Mouse (Mus musculus) kidney, postnatal 36 days (tissue): ENCODE data around the gene Gli2.
A peak's percentile ranks its signal among the peaks of the same experiment; 100 is the strongest.

Source experiments
- DNase-seq, 2 experiments: peaks; one replicate each; pipeline ENCODE4 v3.0.0; 2021 to 2022; ENCODE audit warnings: mixed read lengths in 2 of 2

The Gli2 gene

DNA sequence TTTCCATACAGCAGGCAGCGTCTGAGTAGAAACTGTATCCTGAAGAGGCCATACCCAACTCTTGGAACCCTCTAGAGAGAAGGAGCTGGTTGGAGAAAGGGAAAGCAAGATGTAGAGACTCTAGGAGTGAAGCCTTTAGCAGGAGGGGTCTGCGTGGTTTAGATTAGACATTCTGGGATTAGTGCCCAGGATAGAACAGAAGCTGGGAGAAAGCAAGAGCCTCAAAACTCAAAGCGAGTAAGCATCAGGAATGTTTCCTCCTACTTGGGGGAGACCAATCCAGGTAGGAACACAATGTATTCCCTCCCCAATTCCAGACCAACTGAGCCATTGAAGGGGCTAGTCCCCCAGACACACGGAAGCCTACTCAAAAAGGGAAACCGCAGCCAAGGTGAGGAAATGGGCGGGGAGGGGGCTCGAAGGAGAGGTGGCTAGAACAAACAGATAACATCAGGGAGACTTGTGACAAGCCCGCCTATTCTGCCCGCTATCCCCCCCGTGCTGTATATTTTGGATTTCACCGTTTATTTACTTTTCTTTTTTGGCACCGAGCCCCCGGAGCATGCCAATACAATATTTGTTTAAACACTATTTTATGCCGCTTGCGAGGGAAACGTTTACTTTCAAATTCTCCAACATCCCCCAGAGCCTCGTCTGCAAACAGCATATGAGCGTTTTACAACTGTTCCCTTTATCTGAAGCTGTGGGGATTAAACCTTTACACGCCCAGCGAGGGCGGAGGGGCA lies 2.1 kb downstream of the Gli2 start:
- no peak for DNase-seq

DNA sequence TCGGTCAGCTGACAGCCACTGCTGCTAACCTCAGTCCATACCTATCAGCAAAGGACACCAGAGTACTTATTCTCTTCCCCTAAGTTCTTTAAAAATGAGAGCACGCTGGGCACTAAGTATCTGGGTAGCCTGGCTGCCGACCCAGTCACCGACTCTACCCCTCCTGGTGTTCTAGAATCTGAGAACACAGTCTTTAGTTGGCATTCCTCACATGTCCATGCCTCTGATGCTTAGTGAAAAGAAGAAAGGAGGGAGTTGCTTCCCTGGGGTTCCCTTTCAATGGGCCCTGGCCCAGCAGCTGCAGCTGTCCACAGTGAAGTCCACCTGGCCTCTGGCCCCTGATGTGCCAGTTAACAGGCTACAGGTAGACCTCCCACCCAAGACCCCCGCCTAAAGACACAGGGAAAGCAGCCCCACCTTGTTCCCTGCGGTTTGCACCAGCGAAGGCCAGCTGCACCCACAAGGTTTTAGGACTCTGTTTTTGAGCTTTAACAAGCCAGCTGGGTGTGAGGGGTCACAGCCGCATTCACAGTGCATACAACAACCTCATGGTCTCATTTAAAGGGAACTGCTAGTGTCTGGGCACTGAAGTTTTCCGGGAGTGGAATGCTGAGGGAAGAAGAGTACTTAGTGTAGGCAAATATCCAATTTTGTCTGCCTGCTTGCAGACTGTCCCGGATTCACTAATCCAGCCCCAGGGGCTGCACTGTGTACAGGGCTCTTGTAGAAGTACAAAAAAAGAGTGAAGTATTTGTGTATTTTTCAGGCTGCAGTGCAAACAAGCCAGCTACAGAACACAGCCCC lies 3.4 kb downstream of the Gli2 start:
- DNase-seq, result no peak

DNA sequence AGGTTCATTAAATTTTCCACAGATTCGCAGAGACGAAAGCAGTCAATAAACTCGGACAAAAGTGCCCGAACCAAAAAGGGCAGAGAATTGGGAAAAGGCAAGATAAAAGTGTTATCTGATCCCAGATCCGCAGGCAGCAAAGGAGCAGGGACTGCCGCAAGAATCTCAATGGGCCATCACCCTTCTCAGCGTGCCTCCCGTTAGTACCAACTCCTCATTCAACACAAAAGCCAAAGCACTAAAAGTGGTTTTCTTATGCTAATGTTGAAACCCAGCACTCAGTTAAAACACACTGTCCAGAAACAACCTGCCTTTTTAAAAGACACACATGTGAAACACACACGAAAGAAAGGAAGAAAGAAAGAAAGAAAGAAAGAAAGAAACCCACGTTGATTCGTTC lies 4.4 kb downstream of the Gli2 start:
- no peak for DNase-seq

DNA sequence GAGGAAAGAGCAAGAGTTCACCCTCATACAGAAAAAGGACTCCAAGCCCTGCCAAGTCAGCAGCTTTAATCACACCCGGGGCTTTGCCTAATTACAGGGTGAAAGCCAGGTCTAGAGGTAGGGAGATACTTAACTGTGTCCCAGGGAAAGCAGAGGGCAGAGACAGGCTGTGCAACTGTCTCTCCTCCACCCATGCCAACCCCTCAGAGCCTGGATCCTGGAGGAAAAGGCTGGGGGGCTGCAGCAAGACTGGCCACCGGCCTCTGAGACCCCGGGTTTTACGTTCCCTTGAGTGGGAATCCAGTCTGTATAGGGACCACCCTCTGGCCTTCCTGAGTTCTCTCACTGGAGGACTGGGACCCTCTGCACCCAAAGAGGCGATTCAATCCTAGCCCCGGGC lies 4.9 kb downstream of the Gli2 start:
- no peak for DNase-seq

DNA sequence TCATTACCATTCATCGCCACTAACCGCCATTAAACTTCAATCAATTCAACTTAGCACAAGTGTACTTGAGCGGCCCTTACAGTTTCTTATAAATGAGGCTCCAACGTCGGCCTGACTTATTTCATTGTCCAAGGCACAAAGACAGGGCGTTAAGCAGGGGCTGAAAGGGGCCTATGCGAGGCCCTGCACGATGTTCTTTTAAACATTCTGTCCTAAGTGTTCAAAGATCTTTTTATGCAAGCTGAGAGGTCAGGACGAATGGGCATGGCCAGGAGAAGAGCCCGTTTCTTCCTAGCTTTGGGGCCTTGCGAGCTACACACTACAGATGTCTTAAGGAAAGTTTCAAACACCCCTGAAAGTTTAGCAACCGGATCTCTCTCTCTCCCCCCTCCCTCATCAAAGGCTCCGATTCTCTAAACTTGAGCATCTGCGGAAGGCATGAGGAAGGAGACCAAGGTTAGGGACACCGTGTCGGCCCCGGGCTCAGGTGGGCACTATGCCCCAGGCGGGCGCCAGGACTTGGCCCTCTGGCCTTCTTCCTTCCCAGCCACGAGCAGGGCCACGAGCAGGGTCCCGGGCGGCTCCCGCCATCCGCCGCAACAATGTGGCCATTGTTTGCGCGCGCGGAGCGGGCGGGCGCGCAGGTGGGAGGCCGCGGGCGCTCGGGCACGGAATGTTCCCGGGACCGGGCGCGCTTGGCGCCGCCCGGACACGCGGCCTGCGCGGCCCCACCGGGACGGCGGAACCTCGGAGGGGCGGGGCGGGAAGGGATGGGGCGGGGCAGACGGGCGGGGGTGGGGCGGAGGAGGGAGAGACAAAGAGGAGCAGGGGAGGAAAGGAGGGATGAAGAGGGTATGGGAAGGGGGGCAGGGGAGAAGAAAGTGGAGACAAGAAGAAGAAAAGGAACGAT lies 5.7 kb downstream of the Gli2 start:
- DNase-seq, result peak in 1 of 2 experiments; percentile 53

DNA sequence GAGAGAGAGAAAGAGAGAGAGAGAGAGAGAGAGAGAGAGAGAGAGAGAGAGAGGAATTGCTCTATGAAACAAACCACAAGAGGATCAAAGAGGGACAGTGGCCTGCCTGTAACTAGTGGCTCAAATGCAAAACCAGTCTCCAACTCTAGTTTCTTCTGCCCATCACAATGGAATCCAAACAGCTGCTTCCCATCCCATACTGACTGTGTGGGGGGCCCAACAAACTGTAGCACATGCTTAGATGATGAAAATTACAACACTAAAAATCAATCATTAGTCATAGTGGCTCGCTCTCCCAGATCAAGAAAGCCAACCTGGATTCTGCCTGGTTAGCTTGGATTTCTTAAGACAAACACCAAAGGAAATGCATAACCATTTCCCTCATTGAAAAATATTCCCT lies 15.0 kb downstream of the Gli2 start:
- no peak for DNase-seq

DNA sequence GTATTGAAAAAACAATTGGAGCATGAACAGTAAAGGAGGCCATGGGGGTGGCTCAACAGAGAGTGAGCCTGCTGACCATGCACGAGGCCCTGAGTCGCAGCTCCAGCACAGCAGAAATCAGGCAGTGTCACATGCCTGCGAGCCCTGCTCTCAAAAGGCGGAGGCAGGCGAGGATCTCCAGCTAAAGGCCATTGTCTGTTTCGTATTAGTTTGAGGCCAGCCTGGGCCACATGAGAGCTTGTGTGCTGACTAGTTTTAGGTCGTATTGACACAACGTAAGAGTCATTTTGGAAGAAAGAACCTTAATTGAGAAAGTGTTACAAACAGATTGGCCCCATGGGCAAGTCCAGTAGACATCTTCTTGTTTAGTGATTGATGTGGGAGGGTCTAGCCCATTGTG lies 17.5 kb downstream of the Gli2 start:
- no peak for DNase-seq

DNA sequence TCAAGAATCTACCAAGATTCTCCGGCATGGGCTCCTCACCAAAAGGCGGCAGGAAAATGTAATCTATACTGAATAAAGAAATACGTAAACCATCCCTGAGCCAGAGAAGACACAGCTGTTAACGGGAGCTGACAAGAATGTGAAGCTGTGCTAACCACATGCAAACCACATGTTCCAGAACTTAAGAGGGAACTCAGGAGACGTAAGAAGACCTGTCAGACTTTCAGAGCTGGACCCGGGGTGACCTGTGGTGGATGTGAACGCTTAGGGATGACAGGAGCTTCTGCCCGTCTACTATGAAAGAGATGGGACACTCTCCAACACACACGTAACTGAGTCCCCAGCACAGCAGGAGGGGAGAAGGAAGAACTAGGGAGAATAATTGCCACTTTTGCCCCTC lies 18.1 kb downstream of the Gli2 start:
- no peak for DNase-seq

DNA sequence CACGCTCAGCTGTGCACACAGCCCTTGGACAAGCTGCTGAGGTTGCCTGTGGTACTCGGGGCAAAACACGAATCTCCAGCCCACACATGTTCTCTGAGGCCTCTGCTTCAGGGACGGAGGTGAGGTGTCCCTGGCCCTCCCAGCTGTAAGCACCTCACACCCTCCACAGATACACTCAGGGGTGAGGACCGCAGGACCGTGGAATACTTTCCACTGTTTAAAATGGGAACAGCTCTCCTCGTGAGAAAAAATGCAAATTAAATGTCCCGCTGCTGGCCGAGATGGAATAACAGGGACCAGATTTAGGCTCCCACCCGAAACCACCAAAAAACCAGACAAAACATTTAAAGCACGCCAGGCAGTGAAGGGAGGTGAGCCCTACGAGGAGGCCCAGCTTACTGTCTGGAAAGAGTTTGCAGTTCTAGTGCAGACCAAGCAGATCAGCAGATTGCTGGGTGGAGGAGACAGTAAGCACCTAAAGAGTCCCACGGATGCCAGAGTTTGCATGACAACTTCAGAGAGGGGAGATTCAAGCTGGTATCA lies 19.2 kb downstream of the Gli2 start:
- DNase-seq, result no peak

DNA sequence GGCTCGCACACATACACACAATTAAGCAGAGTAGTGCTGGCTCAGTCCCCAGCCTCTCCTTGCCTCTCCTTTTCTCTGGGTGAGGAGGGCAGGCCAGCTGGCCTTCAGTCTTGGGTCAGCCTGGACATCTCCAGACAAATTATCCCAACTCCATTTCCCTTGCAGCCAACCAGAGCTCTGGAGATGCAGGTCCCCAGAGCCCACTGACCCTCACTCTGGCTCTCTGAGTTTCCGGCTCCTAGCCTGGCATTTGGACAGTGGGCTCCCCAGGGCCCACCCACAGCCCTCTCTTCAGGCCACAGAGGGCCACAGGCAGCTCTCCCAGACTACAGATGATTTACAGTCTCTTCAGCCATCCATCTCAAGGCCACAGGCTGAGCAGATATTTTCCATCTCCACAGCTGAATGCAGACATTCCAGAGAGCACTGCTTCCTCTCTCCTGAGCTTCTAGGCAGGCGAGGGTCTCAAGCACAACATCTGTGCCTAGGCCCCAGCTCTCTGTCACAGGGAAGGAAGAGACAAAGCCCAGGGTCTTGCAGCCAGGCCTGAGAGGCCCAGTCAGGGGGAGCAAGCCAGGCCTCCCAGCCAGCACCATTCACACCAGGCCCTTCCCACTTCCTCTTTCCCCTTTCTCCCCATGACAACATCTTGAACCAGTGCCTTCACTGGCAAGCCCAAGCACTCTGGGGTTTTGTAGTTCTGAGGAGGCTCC lies 19.8 kb downstream of the Gli2 start:
- DNase-seq, result peak in 1 of 2 experiments; percentile 27

DNA sequence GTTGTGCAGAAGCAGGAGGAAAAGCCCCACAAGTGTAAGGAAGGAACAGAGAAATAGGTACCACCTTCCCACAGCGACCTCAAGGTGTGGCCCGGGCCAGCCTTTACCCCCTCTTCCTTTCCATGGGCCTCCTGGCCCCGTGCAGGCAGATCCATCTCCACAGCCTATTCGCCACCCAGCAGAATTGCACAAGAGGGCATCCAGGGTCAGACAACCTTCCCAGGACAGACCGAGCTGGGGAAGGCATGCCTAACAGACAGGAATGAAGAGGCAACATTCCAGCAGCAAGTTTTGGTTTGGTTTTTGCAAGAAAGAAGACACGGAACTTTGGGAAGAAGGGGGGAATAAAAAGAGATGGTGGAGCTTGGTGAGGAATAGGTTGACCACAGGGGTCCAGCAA lies 22.2 kb downstream of the Gli2 start:
- DNase-seq, result peak in 1 of 2 experiments; percentile 54

DNA sequence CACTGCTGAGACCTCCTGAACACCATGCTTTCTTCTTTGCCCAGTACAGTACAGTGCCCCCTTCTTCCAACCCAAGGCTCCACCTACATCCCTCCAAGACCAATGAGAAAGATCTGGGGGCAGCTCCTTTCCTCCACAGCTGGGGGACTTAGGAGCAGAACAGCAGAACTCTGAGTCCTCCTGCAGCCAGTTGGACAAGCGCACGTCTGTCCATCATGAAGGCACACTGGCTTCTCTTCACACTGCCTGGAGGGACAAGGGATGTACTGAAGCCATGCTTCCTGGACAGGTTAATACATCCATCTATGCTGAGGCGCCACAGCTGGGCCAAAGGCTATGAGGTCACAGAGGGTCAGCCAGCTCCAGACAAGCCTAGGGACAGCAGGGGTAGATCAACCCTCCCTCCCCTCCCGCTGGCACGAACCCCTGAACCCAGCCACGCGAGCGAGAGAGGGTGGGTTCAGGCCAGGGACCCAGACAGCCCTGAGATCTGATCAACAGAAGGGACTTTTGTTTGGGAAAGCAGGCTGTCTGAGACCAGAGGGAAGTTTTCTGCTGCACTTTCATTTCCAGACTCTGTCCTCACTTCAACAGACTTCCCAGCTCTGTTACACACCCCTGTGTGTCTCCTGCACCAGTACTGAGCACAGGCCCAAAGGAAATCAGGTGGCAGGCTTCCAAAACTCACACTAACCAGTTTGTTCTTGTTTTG lies 27.6 kb downstream of the Gli2 start:
- peak; percentile 13 to 20 for DNase-seq

DNA sequence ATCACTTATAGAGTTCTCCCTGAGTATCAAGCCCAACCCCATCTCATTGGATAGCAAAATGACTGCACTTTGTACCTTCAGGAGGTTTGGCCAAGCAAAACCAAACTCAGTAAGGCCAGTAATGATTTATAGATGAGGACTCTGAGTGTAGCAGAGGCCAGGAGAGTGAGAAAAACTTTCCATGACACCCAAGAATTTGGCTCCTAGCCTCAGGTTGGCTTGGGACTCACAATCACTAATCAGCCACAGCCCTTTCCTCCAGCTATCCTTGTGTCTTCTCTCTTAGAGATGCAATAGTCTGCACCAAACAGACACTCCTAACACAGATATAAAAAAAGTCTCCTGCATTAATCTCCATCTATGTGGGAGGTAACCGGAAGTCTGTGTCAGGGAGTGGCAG lies 31.1 kb downstream of the Gli2 start:
- DNase-seq, result peak; percentile 62 to 68

DNA sequence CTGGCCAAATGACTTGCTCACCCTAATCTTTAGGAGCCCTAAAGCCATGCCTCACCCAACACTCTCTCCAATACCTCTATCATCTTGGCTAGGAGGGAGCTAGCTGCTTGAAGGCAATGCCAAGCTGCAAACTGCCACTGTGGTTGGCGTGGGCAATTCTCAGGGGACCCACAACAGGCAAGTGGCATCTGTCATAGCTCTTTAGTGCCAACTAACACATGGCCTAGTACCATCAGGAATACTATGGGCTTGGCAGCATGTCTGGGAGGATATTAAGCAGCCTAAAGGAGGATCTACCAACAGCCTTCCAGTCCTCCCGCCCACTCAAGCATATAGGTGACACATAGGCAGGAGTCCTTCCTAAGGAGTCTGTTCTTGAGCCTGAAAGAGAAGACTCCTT lies 33.3 kb downstream of the Gli2 start:
- DNase-seq, result no peak

DNA sequence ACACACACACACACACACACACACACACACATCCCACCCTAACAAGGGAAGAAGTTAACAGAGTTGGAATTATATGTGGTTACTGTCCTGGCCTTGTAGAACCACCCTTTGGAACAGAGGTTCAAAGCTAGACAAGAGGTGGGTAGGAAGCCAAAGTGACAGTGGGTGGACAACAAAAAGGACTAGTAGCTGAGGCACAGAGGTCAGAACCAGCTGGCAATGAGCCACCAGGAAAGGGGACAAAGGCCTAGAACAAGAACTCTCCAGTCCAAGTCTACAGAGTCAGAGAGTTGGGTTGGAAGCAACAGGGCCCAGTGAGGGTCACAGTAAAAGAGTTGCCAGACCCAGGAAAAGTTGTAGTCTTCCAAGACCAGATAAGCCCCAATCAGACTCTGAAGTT lies 34.4 kb downstream of the Gli2 start:
- DNase-seq, result peak; percentile 62 to 77

DNA sequence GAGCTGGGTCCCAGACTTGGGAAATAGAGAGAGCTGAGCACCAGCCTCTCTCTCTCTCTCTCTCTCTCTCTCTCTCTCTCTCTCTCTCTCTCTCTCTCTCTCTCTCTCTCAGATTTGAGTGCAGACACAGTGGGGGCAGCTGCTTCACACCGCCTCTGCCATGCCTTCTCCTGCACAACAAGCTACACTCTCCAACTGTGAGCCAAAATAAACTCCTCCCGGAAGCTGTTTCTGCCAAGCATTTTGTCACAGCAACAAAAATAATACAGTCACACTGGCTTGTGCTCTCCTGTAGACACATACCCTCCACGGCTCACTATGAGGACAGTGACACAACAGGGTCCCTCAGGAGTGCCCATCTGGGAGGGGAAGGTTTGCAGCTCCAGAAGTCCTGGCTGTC lies 36.6 kb downstream of the Gli2 start:
- DNase-seq, result no peak

DNA sequence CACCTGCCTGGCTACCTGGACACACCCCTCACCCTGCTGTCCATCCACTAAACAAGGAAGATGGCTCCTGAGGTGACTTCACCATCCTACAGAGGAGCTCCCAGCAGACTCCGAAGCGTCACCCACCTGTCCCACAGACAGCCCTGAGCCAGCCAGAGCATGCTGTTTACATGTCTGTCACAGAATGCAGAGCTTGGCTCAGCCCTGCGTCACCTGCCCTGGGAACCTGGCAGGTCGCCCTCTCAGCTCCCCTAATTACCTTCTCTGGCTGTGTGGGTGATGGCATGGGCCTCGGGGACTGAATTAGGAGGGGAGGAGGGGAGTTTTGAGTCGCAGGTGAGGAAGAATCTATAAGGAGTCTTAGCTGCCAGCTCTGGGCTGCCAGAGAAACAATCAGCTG lies 38.3 kb downstream of the Gli2 start:
- DNase-seq, result no peak

DNA sequence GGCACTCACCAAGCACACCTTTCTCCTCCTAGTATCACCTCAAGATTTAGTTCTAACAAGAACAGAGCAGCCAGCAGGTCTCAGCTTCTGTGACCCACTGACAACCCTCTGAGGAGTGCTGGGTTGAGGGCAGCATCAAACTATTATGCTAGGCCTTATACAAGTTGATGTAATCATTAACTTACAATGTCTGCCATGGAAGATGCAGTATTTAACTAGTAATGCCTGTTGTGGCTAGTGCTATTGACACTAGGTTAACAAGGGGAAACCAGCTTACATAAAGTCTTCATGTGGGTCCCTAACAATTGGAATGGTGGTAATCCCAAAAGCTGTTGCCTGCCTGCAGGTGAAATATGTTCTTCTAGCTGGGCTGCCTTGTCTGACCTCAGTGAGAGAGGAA lies 44.5 kb downstream of the Gli2 start:
- DNase-seq, result no peak

DNA sequence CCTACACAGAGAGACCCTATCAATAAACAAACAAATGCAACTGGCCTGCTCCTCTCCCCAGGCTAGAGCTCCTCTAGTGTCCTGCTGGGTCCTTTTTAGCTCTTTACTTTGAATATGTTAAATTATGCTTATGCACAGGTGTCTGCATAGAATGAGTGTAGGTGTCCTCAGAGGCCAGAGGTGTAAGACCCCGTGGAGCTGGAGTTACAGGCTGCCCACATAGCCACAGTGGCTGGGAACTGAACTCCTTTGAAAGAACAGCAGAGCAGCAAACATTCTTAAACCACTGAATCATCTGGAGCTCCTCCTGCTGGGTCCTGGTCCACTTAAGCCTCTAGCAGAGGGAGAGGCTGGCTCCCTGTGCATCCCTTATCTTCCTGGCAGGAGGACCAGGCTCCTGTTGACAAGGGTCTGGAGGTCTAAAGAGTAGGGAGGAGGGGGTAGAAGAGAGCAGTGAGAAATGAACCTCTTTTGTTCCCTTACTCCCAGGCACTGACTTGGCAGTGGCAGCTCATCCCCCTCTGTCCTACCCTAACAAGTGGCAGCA lies 49.5 kb downstream of the Gli2 start:
- DNase-seq, result no peak

DNA sequence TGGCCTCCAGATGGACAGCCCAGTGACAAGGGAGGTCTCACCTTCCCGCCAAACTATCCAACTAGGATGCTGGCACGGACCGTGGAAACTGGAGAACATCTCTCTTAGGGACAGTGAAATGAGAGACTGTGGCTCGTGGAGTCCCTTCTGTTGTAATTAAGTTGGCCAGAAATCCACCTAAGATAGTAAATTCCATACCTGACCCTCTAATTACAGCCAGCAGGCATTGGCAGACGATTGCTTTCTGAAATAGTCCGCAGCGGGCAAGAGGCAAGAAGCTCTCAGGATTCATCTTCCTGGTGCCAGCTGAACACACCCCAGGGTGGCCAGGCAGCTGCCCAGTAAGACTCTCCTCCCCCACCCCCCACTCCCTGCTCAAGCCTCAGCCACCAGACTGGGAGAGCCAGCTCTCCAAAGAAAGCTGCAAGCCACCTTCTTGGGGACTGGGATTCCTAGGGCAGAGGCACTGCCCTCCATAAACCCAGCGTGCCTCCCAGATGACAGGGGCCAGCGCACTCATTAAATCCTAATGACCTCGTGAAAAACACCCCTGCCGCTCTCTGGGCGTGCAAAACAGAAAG lies 51.9 kb downstream of the Gli2 start:
- no peak for DNase-seq
